Mouse (Mus musculus) testis, adult 2 months (tissue): Measurements from ENCODE around the gene Anpep. TPM values are rescaled to one million over a fixed set of nuclear protein-coding genes. Genes with fewer than 3 reads are reported as not detected.
"Not testable (repeated sequence)": the region's sequence is repeated elsewhere in the genome, so short reads cannot be mapped to it uniquely, and the experiment has no call there.

ENCODE experiments used
- H3K27ac ChIP-seq: fragments of 200-500 bp; 2 replicates; pipeline ENCODE4 v1.5.1; 2012; ENCODE audit warnings: low read depth, low read length; ENCODE audit not compliant: control insufficient read depth, insufficient read depth
- H3K27me3 ChIP-seq: fragments of 200-500 bp; 2 replicates; pipeline ENCODE4 v1.6.1; 2012; ENCODE audit warnings: mild to moderate bottlenecking, low read length, moderate library complexity; ENCODE audit not compliant: control insufficient read depth, insufficient read depth
- H3K36me3 ChIP-seq: fragments of 200-500 bp; 2 replicates; pipeline ENCODE4 v1.6.1; 2012; ENCODE audit warnings: mild to moderate bottlenecking, low read length; ENCODE audit not compliant: control insufficient read depth, insufficient read depth
- H3K4me1 ChIP-seq: fragments of 200-500 bp; 2 replicates; pipeline ENCODE4 v1.6.1; 2012; ENCODE audit warnings: low read length; ENCODE audit not compliant: control insufficient read depth, insufficient read depth
- H3K4me3 ChIP-seq: fragments of 200-500 bp; 2 replicates; pipeline ENCODE4 v1.5.1; 2012; ENCODE audit warnings: low read depth, mild to moderate bottlenecking, low read length, moderate library complexity, mixed read lengths; ENCODE audit not compliant: control insufficient read depth
- CTCF ChIP-seq: fragments of 200-500 bp; IDR thresholded peaks from 2 replicates; pipeline ENCODE4 v1.5.1; 2012; ENCODE audit warnings: low read depth, mild to moderate bottlenecking, inconsistent platforms, low read length, moderate library complexity; ENCODE audit not compliant: control insufficient read depth, insufficient read depth, insufficient replicate concordance
- POLR2A ChIP-seq: fragments of 200-500 bp; IDR thresholded peaks from 2 replicates; pipeline ENCODE4 v1.6.1; 2012; ENCODE audit warnings: low read depth, mild to moderate bottlenecking, inconsistent platforms, low read length, moderate library complexity; ENCODE audit not compliant: control insufficient read depth
- polyA plus RNA-seq: library from polyadenylated mRNA; depleted of rRNA; stranded (reverse); fragments of >200 nt; gene quantifications from 2 replicates; pipeline ENCODE4 v1.2.3, GENCODE M21; 2012; rRNA removed

The Anpep gene
- polyA plus RNA-seq, 1 experiment: 1.7 TPM

GRCm38 (mm10) chr7:79792635-79793421 lies 68.0 kb downstream of the Anpep start:
- Histone ChIP-seq H3K4me3 (peak overlapping the region; percentile 91), H3K27me3 (no peaks in the 10 kb centered on the region), H3K4me1 (peaks cover 18% of the 10 kb centered on the region), H3K36me3 (no peaks in the 10 kb centered on the region), H3K27ac (peak overlapping the region; percentile 61)
- peak; percentile 82; the same call in 1 of the 2 replicates for TF ChIP-seq CTCF
- TF ChIP-seq POLR2A: peak; percentile 67

GRCm38 (mm10) chr7:79789812-79790211 lies 71.0 kb downstream of the Anpep start:
- not testable (repeated sequence) for H3K4me3 ChIP-seq, H3K27ac ChIP-seq, H3K36me3 ChIP-seq, H3K27me3 ChIP-seq
- peaks cover 18% of the 10 kb centered on the region for H3K4me1 ChIP-seq

GRCm38 (mm10) chr7:79786295-79786694 lies 74.6 kb downstream of the Anpep start:
- Histone ChIP-seq H3K36me3 (no peaks in the 10 kb centered on the region), H3K4me1 (no peaks in the 10 kb centered on the region; the same call in none of the 2 replicates), H3K4me3 (no peak overlapping the region), H3K27me3 (no peaks in the 10 kb centered on the region), H3K27ac (no peak overlapping the region)
- TF ChIP-seq CTCF (peak; percentile 67; the same call in 1 of the 2 replicates), POLR2A (no peak)

GRCm38 (mm10) chr7:79782516-79782855 lies 78.4 kb downstream of the Anpep start:
- TF ChIP-seq CTCF (no peak), POLR2A (no peak)
- H3K27me3 ChIP-seq: no peaks in the 10 kb centered on the region
- no peak overlapping the region for H3K4me3 ChIP-seq
- H3K4me1 ChIP-seq: no peaks in the 10 kb centered on the region; the same call in none of the 2 replicates
- H3K27ac ChIP-seq: no peak overlapping the region
- no peaks in the 10 kb centered on the region for H3K36me3 ChIP-seq

GRCm38 (mm10) chr7:79781826-79782515 lies 78.9 kb downstream of the Anpep start:
- H3K27me3 ChIP-seq: no peaks in the 10 kb centered on the region
- TF ChIP-seq CTCF: no peak
- no peak for TF ChIP-seq POLR2A
- no peaks in the 10 kb centered on the region for H3K36me3 ChIP-seq
- H3K4me3 ChIP-seq: no peak overlapping the region
- no peaks in the 10 kb centered on the region; the same call in none of the 2 replicates for H3K4me1 ChIP-seq
- H3K27ac ChIP-seq: no peak overlapping the region

GRCm38 (mm10) chr7:79780647-79781626 lies 79.9 kb downstream of the Anpep start:
- no peaks in the 10 kb centered on the region for H3K27me3 ChIP-seq
- H3K27ac ChIP-seq: peak overlapping the region; percentile 67; the same call in 1 of the 2 replicates
- TF ChIP-seq POLR2A (no peak), CTCF (peak; percentile 82; the same call in 1 of the 2 replicates)
- peak overlapping the region; percentile 25 for H3K4me3 ChIP-seq
- H3K4me1 ChIP-seq: no peaks in the 10 kb centered on the region; the same call in none of the 2 replicates
- H3K36me3 ChIP-seq: no peaks in the 10 kb centered on the region; the same call in none of the 2 replicates

Other genes starting within 250 kb of the Anpep start
- gene Rhcg, start 243.4 kb downstream of the Anpep start, polyA plus RNA-seq: 43.5 and 44.2 TPM in 2 replicates
- gene Ticrr, start 200.9 kb downstream of the Anpep start, polyA plus RNA-seq: 1.8 and 1.9 TPM in 2 replicates
- gene Kif7, start 145.3 kb downstream of the Anpep start, polyA plus RNA-seq: 1.2 and 1.3 TPM in 2 replicates
- 3.2 and 4.9 TPM in 2 replicates for gene Plin1, start 128.2 kb downstream of the Anpep start, polyA plus RNA-seq
- gene Pex11a, start 117.9 kb downstream of the Anpep start, polyA plus RNA-seq: 35.3 and 37.8 TPM in 2 replicates
- 34.4 and 36.9 TPM in 2 replicates for gene Wdr93, start 117.9 kb downstream of the Anpep start, polyA plus RNA-seq
- gene Mesp1, start 67.3 kb downstream of the Anpep start, polyA plus RNA-seq: 101 and 134 TPM in 2 replicates
- gene Mesp2, start 50.3 kb downstream of the Anpep start, polyA plus RNA-seq: 6.4 and 7.0 TPM in 2 replicates
- 5.6 and 6.3 TPM in 2 replicates for gene Ap3s2, start 59.6 kb upstream of the Anpep start, polyA plus RNA-seq
- gene Arpin, start 74.3 kb upstream of the Anpep start, polyA plus RNA-seq: 0.43 and 0.51 TPM in 2 replicates
- gene Zfp710, start 163.8 kb upstream of the Anpep start, polyA plus RNA-seq: 3.8 and 5.1 TPM in 2 replicates